Mouse (Mus musculus) intestine, postnatal 0 days (tissue): ENCODE data around the gene Cdc6. TPM values are rescaled to one million over a fixed set of nuclear protein-coding genes. Genes with fewer than 3 reads are reported as not detected.

Experiments used
- ATAC-seq: fragments of 200-750 bp; cut with Nextera tagmentation; 2 replicates; pipeline ENCODE4 v1.8.0; 2017; ENCODE audit warnings: mild to moderate bottlenecking, moderate TSS enrichment, moderate library complexity
- H3K27ac ChIP-seq: fragments of 300-500 bp; sonication (generic); 2 replicates; pipeline ENCODE4 v1.5.1; 2014; ENCODE audit warnings: mild to moderate bottlenecking, low read depth, low read length, moderate library complexity
- H3K27me3 ChIP-seq: fragments of 300-500 bp; sonication (generic); replicated peaks from 2 replicates; pipeline ENCODE4 v1.6.1; 2014; ENCODE audit warnings: low read length, mixed read lengths; ENCODE audit not compliant: control insufficient read depth, insufficient read depth
- H3K36me3 ChIP-seq: fragments of 300-500 bp; sonication (generic); 2 replicates; pipeline ENCODE4 v1.6.1; 2014; ENCODE audit warnings: mild to moderate bottlenecking, moderate library complexity; ENCODE audit not compliant: control insufficient read depth, insufficient read depth
- H3K4me1 ChIP-seq: fragments of 300-500 bp; sonication (generic); replicated peaks from 2 replicates; pipeline ENCODE4 v1.6.1; 2014; ENCODE audit warnings: antibody characterized with exemption, low read length, mixed read lengths; ENCODE audit not compliant: control insufficient read depth, insufficient read depth
- H3K4me2 ChIP-seq: fragments of 300-500 bp; sonication (generic); replicated peaks from 2 replicates; pipeline ENCODE4 v1.6.1; 2014; ENCODE audit warnings: low read depth, mild to moderate bottlenecking, moderate library complexity
- H3K4me3 ChIP-seq: fragments of 300-500 bp; sonication (generic); 2 replicates; pipeline ENCODE4 v1.5.1; 2014; ENCODE audit warnings: low read depth, low read length
- H3K9ac ChIP-seq: fragments of 300-500 bp; sonication (generic); 2 replicates; pipeline ENCODE4 v1.6.1; 2014; ENCODE audit warnings: mild to moderate bottlenecking, low read depth, low read length
- H3K9me3 ChIP-seq: fragments of 300-500 bp; sonication (generic); 2 replicates; pipeline ENCODE4 v1.6.1; 2016; ENCODE audit warnings: mixed run types; ENCODE audit not compliant: control insufficient read depth
- CTCF ChIP-seq: sonication (generic); IDR thresholded peaks from 2 replicates; pipeline ENCODE4 v1.5.1; 2016; ENCODE audit warnings: low read depth, mild to moderate bottlenecking, control low read depth, antibody characterized with exemption, moderate library complexity
- WGBS: fragments of 180-500 bp; shearing (Covaris S2); extraction: QIAGEN DNeasy Blood & Tissue Kit; methylation state at CpG from one replicate; pipeline ENCODE4 v1.1.7; 2014; 5-methylcytosine and 5-hydroxymethylcytosine counted together
- polyA plus RNA-seq: library from polyadenylated mRNA; unstranded; fragments of >200 nt; fragmentation: Nextera tagmentation; extraction: Ambion mirVana; gene quantifications from 2 replicates; pipeline ENCODE4 v1.2.1, GENCODE M21; 2015

The Cdc6 gene
- polyA plus RNA-seq, 1 experiment from 2014 or later: 4.5 TPM

DNA sequence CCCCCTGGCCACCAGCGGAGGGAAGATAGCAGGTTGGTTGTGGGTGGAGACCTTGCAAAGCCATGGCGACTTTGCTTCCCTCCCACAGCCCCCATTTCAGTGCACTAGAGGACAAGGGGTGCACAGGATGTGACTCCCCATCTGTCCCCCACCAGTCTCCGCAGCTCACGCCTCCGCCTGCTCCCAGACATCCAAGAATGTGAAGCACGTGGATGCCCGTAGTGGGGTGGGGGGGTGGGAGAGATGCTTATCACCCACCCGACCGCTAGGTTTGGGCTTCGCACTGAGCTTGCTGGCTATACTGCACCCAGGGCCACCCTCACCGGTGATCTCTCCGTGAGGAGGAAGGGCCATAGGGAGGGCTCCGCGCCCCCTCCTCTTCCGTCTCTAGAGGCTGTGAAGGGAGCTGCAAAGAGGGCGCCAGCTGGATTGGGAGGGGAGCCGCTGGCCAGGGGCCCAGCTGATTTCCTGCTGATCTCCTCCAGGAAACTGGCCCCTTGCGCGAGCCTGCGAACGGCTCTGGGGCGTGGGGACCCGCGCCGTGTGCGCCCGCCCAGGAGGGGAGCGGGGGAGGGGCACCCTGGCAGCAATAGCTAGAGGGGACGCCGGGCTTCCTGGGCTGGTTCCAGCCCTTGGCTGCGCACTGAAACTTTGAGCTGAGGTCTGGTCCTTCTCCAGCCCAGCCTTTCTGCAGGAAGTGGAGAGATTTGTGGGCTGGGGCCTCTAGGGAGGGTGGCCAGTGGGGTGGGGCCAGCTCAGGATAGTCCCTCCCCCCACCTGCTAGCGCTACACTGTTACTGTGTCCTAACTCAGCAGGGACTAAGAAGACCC is 55.8 kb downstream of the Cdc6 start:
- peak; percentile 77 for ATAC-seq
- peak overlapping the region; percentile 81 for H3K27ac ChIP-seq
- H3K4me1 ChIP-seq: peaks cover 24% of the 10 kb centered on the region
- WGBS: under 1% methylated on average over 31 of the region's 32 CpGs
- peaks cover 24% of the 10 kb centered on the region for H3K36me3 ChIP-seq
- H3K9ac ChIP-seq: peak overlapping the region; percentile 48
- H3K4me3 ChIP-seq: peak overlapping the region; percentile 81
- TF ChIP-seq CTCF: peak; percentile 27; the same call in 1 of the 2 replicates
- peak overlapping the region; percentile 98 for H3K4me2 ChIP-seq
- no peaks in the 10 kb centered on the region for H3K27me3 ChIP-seq
- no peaks in the 10 kb centered on the region for H3K9me3 ChIP-seq

- peak overlapping the region; percentile 48 for H3K9ac ChIP-seq
Measured at GRCm38 (mm10) chr11:98964201-98964615, 56.6 kb downstream of the Cdc6 start.

DNA sequence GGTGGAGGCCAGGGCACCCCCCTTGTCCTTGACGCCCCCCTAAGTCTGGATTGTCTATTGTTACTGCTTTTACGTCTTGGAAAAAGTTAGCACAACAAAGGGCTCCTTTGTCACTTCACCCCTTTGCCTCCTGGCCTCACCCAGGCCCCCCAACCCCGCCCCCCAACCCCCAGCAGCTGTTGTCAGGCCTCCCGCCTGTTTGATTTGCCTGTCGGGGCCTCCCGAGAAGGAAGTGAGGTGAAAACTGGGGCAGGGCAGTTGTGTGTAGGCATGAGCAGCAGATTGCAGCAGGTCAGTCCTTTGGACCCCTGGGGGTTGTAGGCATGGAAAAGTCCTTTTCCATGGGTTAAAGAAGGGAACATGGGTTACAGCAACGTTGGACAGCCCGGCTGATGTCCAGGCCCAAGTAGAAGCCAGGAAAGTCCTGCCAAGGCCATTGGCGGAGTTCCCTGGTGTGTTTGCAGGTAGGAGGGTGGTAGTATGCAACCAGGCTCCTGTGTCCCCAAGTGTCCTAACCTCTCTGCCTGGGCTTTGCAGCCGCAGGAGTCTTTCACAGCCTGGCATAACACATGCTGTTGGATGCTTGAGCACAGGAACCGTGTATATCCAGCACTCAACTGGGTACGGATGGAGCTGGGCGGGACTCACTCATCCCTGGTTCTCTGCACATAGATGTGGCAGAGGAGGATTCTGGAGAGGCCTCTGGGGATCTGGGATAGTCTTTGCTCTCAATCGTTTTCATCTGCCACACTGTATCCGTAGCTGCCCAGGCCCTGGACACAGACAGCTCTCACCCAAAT is 57.2 kb downstream of the Cdc6 start:
- Histone ChIP-seq H3K4me1 (peaks cover 27% of the 10 kb centered on the region), H3K27ac (peak overlapping the region; percentile 81)
- WGBS: 17% methylated on average over 15 of the region's 15 CpGs

More at GRCm38 (mm10) chr11:98964201-98964615, 56.6 kb downstream of the Cdc6 start:
- peaks cover 24% of the 10 kb centered on the region for H3K4me1 ChIP-seq
- H3K27ac ChIP-seq: peak overlapping the region; percentile 81
- peak overlapping the region; percentile 81 for H3K4me3 ChIP-seq
- H3K27me3 ChIP-seq: no peaks in the 10 kb centered on the region
- no peaks in the 10 kb centered on the region for H3K9me3 ChIP-seq
- H3K36me3 ChIP-seq: peaks cover 29% of the 10 kb centered on the region
- WGBS: 7% methylated on average over 6 of the region's 6 CpGs
- peak overlapping the region; percentile 98 for H3K4me2 ChIP-seq
- no peak for TF ChIP-seq CTCF
- ATAC-seq: no peak

DNA sequence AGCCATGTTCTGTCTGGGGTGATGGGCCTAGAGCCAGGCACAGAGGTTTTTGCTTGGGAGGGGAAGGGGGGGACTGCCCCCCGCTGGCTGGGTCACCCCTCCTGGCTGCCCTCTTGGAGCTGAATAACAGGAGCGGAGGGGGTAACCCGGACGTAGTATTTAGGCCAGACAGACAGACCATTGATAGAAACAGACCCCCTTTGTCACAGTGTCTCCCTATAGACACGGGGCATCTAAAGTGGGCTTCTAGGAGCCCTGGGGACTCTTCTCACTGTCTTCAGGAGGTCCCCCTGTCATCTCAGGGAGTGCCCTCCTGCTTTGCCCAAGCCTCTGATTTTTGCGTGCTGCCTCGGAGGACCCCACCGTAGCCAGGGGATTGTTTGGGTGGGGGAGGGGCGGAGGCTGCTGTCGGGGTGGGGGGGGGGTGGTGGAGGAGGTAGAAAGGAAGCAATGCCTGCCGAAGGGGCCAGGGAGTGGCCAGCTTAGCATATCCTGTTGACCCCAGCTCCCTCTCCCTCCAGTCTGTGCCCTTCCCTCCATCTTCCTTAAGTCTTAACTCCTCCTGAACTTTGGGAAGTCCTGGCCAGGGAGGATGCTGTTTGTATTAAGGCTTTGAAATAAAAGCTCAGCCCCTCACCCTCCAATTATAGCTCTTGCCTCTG is 57.9 kb downstream of the Cdc6 start:
- H3K4me1 ChIP-seq: peaks cover 28% of the 10 kb centered on the region
- H3K27ac ChIP-seq: peak overlapping the region; percentile 81
- no peak for ATAC-seq
- H3K9me3 ChIP-seq: no peaks in the 10 kb centered on the region
- peaks cover 41% of the 10 kb centered on the region for H3K36me3 ChIP-seq
- H3K4me2 ChIP-seq: peak overlapping the region; percentile 98
- WGBS: 22% methylated on average over 9 of the region's 11 CpGs
- peak overlapping the region; percentile 18; the same call in 1 of the 2 replicates for H3K9ac ChIP-seq
- no peak for TF ChIP-seq CTCF
- H3K27me3 ChIP-seq: no peaks in the 10 kb centered on the region
- peak overlapping the region; percentile 81 for H3K4me3 ChIP-seq

More for the DNA sequence above, 57.2 kb downstream of the Cdc6 start:
- Histone ChIP-seq H3K9ac (peak overlapping the region; percentile 48), H3K27me3 (no peaks in the 10 kb centered on the region), H3K36me3 (peaks cover 34% of the 10 kb centered on the region), H3K4me3 (peak overlapping the region; percentile 81), H3K9me3 (no peaks in the 10 kb centered on the region), H3K4me2 (peak overlapping the region; percentile 98)
- peak; percentile 34 for ATAC-seq
- no peak for TF ChIP-seq CTCF

DNA sequence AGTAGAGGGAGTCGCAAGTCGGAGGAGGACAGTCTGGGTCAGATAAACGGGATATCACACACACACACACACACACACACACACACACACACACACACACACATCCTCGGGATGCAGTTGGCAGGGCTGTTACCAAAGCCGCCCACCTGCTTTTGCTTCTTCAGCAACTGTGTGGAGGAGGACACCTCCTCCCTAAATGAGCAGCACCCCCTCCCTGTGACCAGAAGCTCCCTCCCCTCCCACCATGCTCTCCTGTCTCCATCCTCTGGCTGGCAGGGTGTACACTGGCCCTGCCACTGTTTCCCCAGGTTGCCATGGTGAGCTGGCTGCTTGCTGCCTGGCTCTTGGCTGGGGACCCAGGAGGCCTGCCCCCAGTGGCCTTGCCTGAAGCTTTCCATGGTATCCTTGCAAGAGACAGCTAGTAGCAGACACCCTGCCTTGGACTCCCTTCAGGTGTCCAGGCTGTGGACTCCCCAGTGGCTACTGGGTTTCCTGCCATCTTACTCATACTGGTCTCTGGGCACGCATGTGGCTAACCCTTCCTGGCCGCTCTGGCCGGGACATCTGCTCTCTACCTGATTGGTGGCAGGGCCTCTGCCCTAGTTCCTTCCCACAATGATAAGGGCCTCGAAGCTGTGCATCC is 59.0 kb downstream of the Cdc6 start:
- Histone ChIP-seq H3K27me3 (no peaks in the 10 kb centered on the region), H3K4me3 (no peak overlapping the region), H3K9me3 (no peaks in the 10 kb centered on the region), H3K27ac (no peak overlapping the region), H3K36me3 (peaks cover 52% of the 10 kb centered on the region), H3K9ac (no peak overlapping the region), H3K4me2 (peak overlapping the region; percentile 98), H3K4me1 (peaks cover 28% of the 10 kb centered on the region)
- 44% methylated on average over 9 of the region's 9 CpGs for WGBS
- no peak for ATAC-seq
- peak; percentile 63 for TF ChIP-seq CTCF
